Mouse (Mus musculus) effector memory CD4-positive, alpha-beta T cell, adult 5 months (primary cell): ENCODE results near the gene Hells. TPM values are rescaled to one million over a fixed set of nuclear protein-coding genes. Genes with fewer than 3 reads are reported as not detected.

Experiments
- polyA plus RNA-seq: library from polyadenylated mRNA; unstranded; fragments of 100-300 nt; shearing (Covaris generic); gene quantifications from one replicate; pipeline ENCODE4 v1.2.1, GENCODE M21; 2017

Hells gene
- 12.7 TPM for polyA plus RNA-seq

GRCm38 (mm10) chr19:38930788-38931565, at the start of gene Hells:
Gene Hells (plus strand): TSS chr19:38930915.

GRCm38 (mm10) chr19:39006715-39007114, 76.0 kb downstream of the Hells start, which contains the start of gene Cyp2c55:
Gene Cyp2c55 (plus strand): TSS chr19:39007019.

Other genes starting within 250 kb of the Hells start
- 11.0 TPM for gene Noc3l, start 111.7 kb upstream of the Hells start, polyA plus RNA-seq
- gene Tbc1d12, start 94.3 kb upstream of the Hells start, polyA plus RNA-seq, result 3.7 TPM
- not detected for gene Cyp2c55, start 76.1 kb downstream of the Hells start, polyA plus RNA-seq
- gene Cyp2c65, start 130.1 kb downstream of the Hells start, polyA plus RNA-seq, result not detected
- gene Cyp2c66, start 183.0 kb downstream of the Hells start, polyA plus RNA-seq, result not detected